Mouse (Mus musculus) kidney, embryonic 14.5 days (tissue): ENCODE results near the gene Nrbf2. TPM values are rescaled to one million over a fixed set of nuclear protein-coding genes. Genes with fewer than 3 reads are reported as not detected.

Source experiments
- ATAC-seq: fragments of 200-750 bp; cut with Nextera tagmentation; 2 replicates; pipeline ENCODE4 v1.8.0; 2017; ENCODE audit warnings: moderate number of reproducible peaks, mild to moderate bottlenecking, moderate TSS enrichment, moderate library complexity; ENCODE audit not compliant: low FRiP score, low TSS enrichment
- H3K27ac ChIP-seq: fragments of 300-500 bp; sonication (generic); 2 replicates; pipeline ENCODE4 v1.5.1; 2014; ENCODE audit warnings: low read depth, mild to moderate bottlenecking, low read length, moderate library complexity, mixed read lengths
- H3K27me3 ChIP-seq: fragments of 300-500 bp; sonication (generic); 2 replicates; pipeline ENCODE4 v1.6.1; 2014; ENCODE audit warnings: mild to moderate bottlenecking, low read length; ENCODE audit not compliant: control insufficient read depth, insufficient read depth
- H3K36me3 ChIP-seq: fragments of 300-500 bp; sonication (generic); 2 replicates; pipeline ENCODE4 v1.6.1; 2014; ENCODE audit warnings: low read length, mixed read lengths; ENCODE audit not compliant: control insufficient read depth, insufficient read depth
- H3K4me1 ChIP-seq: fragments of 300-500 bp; sonication (generic); 2 replicates; pipeline ENCODE4 v1.6.1; 2014; ENCODE audit warnings: low read length, mixed read lengths; ENCODE audit not compliant: control insufficient read depth, insufficient read depth
- H3K4me2 ChIP-seq: fragments of 300-500 bp; sonication (generic); replicated peaks from 2 replicates; pipeline ENCODE4 v1.6.1; 2014; ENCODE audit warnings: low read depth, mild to moderate bottlenecking, low read length
- H3K4me3 ChIP-seq: fragments of 300-500 bp; sonication (generic); 2 replicates; pipeline ENCODE4 v1.5.1; 2014; ENCODE audit warnings: mild to moderate bottlenecking, low read length
- H3K9ac ChIP-seq: fragments of 300-500 bp; sonication (generic); 2 replicates; pipeline ENCODE4 v1.6.1; 2014; ENCODE audit warnings: low read depth, mild to moderate bottlenecking, low read length, moderate library complexity
- H3K9me3 ChIP-seq: fragments of 300-500 bp; sonication (generic); 2 replicates; pipeline ENCODE4 v1.6.1; 2016; ENCODE audit warnings: low read length; ENCODE audit not compliant: control insufficient read depth
- WGBS: fragments of 180-500 bp; shearing (Covaris S2); extraction: QIAGEN DNeasy Blood & Tissue Kit; methylation state at CpG from one replicate; pipeline ENCODE4 v1.1.7; 2014; 5-methylcytosine and 5-hydroxymethylcytosine counted together
- polyA plus RNA-seq: library from polyadenylated mRNA; unstranded; fragments of >200 nt; fragmentation: Nextera tagmentation; extraction: Ambion mirVana; gene quantifications from 2 replicates; pipeline ENCODE4 v1.2.1, GENCODE M21; 2014

The Nrbf2 gene
- 33.8 and 34.7 TPM in 2 replicates for polyA plus RNA-seq

DNA sequence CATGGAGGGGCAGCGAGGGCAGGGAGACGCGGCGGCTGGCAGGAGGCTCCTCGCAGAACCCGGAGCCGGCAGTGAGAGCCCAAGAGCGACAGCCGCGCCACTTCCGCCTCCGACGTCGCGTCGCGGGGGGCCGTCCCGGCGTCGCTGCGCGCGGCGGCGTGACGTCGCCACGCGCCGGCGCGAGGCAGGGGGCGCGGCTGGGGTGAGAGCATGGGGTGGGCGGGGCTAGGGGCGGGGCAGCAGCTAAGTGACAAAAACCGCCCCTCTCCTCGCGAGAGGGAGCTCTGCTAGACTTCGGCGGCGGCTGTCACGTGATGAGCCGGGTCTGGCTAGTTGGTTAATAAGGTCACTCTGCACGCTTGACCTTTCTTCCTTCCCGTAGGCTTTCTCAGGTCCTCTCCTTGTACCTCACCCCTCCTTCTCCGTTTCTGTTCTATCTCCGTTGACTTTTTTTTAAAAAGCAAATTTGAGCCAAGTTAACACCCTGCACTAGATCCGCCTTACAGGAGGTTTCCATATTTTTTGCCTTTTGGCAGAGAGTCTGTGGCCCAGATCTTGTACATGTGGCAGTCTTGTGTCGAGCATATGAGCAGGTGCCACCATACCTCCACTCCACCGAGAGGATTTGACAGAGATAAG lies at the start of gene Nrbf2:
Gene Nrbf2, minus strand, starts transcription at position 130 of the 639 bp plus-strand sequence.
- 7% methylated on average over 15 of the region's 52 CpGs for WGBS
- H3K9me3 ChIP-seq: no peaks in the 10 kb centered on the region
- H3K4me1 ChIP-seq: peaks cover 16% of the 10 kb centered on the region; the same call in 1 of the 2 replicates
- peak within 1 kb of the TSS; percentile 82 for H3K9ac ChIP-seq
- ATAC-seq: peak; percentile 94
- peak within 1 kb of the TSS; percentile 69 for H3K4me2 ChIP-seq
- no peaks in the 10 kb centered on the region for H3K36me3 ChIP-seq
- no peaks in the 10 kb centered on the region for H3K27me3 ChIP-seq
- H3K27ac ChIP-seq: peak within 1 kb of the TSS; percentile 76
- peak within 1 kb of the TSS; percentile 58 for H3K4me3 ChIP-seq

DNA sequence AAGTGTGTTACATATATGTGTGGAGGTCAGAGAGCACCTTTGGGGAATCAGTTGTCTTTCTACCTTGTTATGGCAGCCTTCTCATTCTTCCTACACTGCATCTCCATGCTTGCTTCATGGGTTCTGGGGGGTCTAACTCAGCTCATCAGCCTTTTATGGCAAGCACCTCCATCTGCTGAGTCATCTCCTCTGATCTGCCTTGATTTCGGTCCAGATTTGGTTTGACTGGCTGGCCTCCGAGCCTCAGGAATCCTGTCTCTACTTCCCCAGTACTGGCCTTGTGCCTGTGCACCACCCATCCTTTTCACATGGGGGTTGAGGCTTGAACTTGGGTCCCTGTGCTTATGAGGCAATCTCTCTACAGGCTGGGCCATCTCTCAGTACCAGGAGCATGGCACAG lies 45.5 kb upstream of the Nrbf2 start:
- no peaks in the 10 kb centered on the region for H3K4me1 ChIP-seq
- WGBS: 85% methylated on average over 2 of the region's 2 CpGs
- no peaks in the 10 kb centered on the region for H3K9me3 ChIP-seq
- no peak overlapping the region for H3K9ac ChIP-seq
- H3K4me3 ChIP-seq: no peak overlapping the region
- H3K27ac ChIP-seq: no peak overlapping the region
- H3K36me3 ChIP-seq: no peaks in the 10 kb centered on the region
- ATAC-seq: no peak
- no peaks in the 10 kb centered on the region for H3K27me3 ChIP-seq
- H3K4me2 ChIP-seq: no peak overlapping the region

DNA sequence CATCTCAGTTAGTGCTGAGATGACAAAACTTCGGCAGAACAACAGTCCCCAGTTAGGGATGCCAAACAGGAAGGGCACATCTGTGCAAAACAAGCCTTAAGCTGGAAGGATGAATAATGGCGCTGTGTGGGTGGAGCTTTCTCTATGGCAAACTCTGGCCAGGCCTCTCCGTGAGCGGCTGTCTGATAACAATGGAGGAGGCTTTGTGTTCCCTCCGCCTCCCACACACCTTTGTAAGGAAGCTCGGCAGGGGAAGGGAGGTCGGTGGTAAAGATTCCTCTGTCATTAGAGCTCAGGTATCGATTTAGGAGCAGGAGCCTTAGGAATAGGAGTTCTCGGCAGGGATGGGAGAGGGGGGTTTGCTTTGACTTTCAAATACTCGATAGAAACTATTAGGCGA lies 44.6 kb upstream of the Nrbf2 start:
- H3K9me3 ChIP-seq: no peaks in the 10 kb centered on the region
- no peak overlapping the region for H3K4me2 ChIP-seq
- no peaks in the 10 kb centered on the region for H3K36me3 ChIP-seq
- ATAC-seq: no peak
- 35% methylated on average over 11 of the region's 11 CpGs for WGBS
- H3K4me3 ChIP-seq: no peak overlapping the region
- H3K9ac ChIP-seq: no peak overlapping the region
- H3K4me1 ChIP-seq: no peaks in the 10 kb centered on the region
- H3K27ac ChIP-seq: no peak overlapping the region
- H3K27me3 ChIP-seq: no peaks in the 10 kb centered on the region

DNA sequence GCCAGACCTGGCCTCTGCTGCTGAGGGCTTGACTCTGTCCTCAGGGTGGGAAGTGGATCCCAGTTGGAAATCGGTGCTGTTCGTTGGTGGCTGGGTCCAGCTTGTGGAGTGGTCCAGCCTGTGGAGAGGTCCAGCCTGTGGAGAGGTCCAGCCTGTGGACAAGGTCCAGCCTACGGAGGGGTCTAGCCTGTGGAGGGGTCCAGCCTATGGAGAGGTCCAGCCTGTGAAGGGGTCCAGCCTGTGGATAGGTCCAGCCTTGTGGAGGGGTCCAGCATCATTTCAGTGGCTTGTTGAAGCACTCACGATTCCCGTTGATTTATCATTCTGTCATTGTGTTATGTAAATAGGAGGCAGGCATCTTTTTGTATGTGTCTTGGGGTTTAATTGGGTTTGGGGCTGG lies 43.1 kb upstream of the Nrbf2 start:
- no peaks in the 10 kb centered on the region for H3K4me1 ChIP-seq
- no peaks in the 10 kb centered on the region for H3K27me3 ChIP-seq

DNA sequence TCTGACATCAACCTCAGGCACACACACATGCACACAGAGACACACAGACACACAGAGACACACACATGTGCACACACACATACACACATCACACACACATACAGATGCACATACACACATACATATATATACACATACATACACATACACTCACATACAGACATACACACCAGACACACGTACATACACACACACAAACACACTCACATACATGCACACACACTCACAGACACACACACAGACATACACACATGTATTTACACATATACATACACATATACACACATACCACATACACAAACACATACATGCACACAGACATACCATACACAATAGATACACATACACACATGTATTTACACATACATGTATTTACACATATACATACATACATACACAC lies 38.9 kb upstream of the Nrbf2 start:
- H3K4me1 ChIP-seq: no peaks in the 10 kb centered on the region; the same call in 1 of the 2 replicates
- H3K27ac ChIP-seq: no peak overlapping the region
- H3K4me3 ChIP-seq: no peak overlapping the region
- ATAC-seq: no peak
- WGBS: 73% methylated on average over 1 of the region's 1 CpGs
- H3K9me3 ChIP-seq: no peaks in the 10 kb centered on the region
- no peaks in the 10 kb centered on the region for H3K36me3 ChIP-seq
- no peaks in the 10 kb centered on the region for H3K27me3 ChIP-seq
- H3K4me2 ChIP-seq: no peak overlapping the region
- no peak overlapping the region for H3K9ac ChIP-seq

More for the DNA sequence above, 43.1 kb upstream of the Nrbf2 start:
- no peaks in the 10 kb centered on the region for H3K36me3 ChIP-seq
- no peak overlapping the region for H3K27ac ChIP-seq
- ATAC-seq: no peak
- WGBS: 78% methylated on average over 5 of the region's 5 CpGs
- no peaks in the 10 kb centered on the region for H3K9me3 ChIP-seq
- H3K4me2 ChIP-seq: no peak overlapping the region
- no peak overlapping the region for H3K9ac ChIP-seq
- no peak overlapping the region for H3K4me3 ChIP-seq

DNA sequence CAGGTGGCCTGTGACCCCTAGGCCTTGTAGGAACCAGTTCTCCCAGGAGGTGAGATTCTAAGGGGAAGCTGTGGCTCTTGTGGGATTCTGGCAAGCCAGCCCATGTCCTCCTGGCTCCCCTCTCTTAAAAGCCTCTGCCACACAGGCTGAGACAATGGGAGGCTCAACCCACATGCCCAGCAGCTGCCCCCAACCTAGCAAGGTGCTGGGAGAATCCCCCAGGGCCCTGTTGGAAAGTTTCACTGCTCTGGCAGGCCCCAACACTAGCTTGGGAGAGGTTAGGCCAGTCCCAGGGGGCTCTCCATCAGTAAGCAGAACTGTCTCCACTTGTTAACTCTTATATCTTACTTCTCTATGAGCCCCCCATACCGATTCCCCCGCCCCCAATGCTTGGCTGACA lies 36.3 kb upstream of the Nrbf2 start:
- Histone ChIP-seq H3K4me2 (no peak overlapping the region), H3K9me3 (no peaks in the 10 kb centered on the region), H3K36me3 (no peaks in the 10 kb centered on the region), H3K27ac (no peak overlapping the region), H3K4me3 (no peak overlapping the region), H3K9ac (no peak overlapping the region), H3K4me1 (no peaks in the 10 kb centered on the region; the same call in 1 of the 2 replicates), H3K27me3 (peaks cover 4% of the 10 kb centered on the region; the same call in 1 of the 2 replicates)
- no peak for ATAC-seq
- 95% methylated on average over 2 of the region's 2 CpGs for WGBS

DNA sequence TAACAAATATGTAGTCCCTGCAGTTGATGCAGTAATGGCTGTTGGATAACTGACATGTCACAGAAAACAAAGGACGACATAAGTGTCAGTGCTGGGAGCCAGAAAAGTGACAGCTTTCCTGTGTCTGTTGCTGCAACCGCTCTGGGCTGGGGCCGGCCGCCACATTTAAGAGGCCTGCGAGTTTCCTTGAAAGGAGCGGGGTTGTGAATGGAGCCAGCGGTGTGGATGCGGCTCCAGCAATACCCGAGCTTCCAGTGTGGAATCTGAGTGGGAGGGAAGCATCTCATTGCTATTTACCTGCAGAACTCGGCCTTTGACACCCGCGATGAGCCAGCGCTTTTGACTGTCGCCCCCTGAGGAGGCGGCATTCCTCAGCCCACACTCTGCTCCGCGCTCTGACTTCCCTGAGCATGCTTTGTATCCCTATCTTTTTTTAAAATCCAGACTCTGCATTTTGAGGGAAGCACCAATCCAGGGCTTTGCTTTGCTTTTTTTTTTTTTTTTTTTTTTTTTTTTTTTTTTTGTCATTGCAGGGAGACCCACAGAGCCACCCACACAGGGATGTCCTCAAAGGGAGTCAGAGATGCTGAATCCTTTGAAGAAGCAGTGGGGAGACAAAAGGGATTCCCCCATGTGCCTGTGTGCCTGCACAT lies 35.2 kb upstream of the Nrbf2 start:
- Histone ChIP-seq H3K4me1 (no peaks in the 10 kb centered on the region; the same call in 1 of the 2 replicates), H3K4me2 (peak overlapping the region; percentile 19; the same call in 1 of the 2 replicates), H3K27ac (no peak overlapping the region), H3K4me3 (no peak overlapping the region), H3K36me3 (no peaks in the 10 kb centered on the region), H3K9me3 (no peaks in the 10 kb centered on the region), H3K27me3 (peaks cover 4% of the 10 kb centered on the region; the same call in 1 of the 2 replicates), H3K9ac (peak overlapping the region; percentile 7; the same call in 1 of the 2 replicates)
- WGBS: 19% methylated on average over 17 of the region's 17 CpGs
- no peak for ATAC-seq

DNA sequence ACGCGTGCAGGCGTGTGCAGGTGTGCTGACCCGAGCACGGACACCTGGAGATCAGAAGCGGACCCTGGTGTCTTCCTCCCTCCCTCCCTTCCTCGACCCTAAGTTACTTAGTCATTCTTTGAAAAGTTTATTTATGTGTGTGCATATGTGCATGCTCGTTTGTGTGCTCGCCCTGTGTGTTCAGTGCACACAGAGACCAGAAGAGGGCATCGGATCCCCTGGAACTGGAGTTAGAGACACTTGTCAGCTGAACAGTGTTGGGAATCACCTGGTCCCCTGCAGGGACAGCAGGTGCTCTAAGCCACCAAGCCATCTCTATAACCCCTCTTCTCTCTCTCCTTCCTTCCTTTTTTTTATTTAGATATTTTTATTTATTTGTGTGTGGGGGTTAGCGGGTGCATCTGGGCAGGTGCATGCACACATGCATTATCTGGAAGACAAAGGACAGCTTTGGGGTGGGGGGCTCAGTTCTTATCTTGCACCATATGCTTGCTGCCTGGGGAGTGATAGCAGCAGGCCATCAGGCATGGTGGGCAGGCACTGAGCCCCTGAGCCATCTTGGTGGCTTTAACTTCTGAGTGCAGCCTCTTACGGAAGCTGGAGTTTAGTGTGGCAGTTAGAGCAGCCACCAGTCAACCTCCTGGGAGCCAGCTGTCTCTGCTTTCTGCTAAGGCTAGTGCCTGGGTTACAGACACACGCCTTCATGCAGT lies 34.1 kb upstream of the Nrbf2 start:
- WGBS: 76% methylated on average over 13 of the region's 13 CpGs
- Histone ChIP-seq H3K36me3 (no peaks in the 10 kb centered on the region), H3K27ac (no peak overlapping the region), H3K9me3 (no peaks in the 10 kb centered on the region), H3K9ac (no peak overlapping the region), H3K4me3 (no peak overlapping the region), H3K27me3 (peaks cover 4% of the 10 kb centered on the region; the same call in 1 of the 2 replicates), H3K4me1 (no peaks in the 10 kb centered on the region; the same call in 1 of the 2 replicates), H3K4me2 (no peak overlapping the region)
- ATAC-seq: no peak
